Mouse (Mus musculus): ENCODE data around the gene Rtl10.

DNA sequence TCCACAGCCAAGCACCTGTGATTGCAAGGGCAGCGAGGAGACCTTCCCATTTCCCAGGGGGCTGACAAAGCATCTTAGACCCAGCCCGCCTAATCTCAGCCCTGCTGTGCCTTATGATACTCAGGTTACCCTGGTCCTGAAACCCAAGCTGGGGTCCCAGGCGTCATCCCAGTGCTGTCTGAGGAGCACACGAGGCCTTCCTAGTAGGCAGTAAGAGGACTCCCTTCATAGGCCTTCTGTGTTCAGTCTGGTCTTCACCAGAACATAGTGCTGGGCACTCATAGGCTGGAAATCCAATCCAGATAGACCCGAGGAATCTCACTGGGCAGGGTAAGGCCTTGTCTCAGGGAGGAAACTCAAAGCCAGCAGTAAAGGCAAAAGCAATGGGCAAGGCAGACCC, 14.9 kb upstream of the Rtl10 start:
- TF ChIP-seq CTCF (IDR thresholded peaks at IDR 0.05 in 2 of 3, conservative IDR thresholded peaks at IDR 0.05 in 1 of 3; ENCODE audit: control insufficient read depth in 1 of 3, insufficient read depth in 1 of 3, low read depth in 2 of 3, low read length in 3 of 3, poor library complexity in 1 of 3, severe bottlenecking in 1 of 3), result no peak
- TF ChIP-seq GATA1 (IDR thresholded peaks at IDR 0.05; ENCODE audit: low read depth, low read length), result no peak
- no peak for TF ChIP-seq ZNF384 (IDR thresholded peaks at IDR 0.05; ENCODE audit: low read depth, low read length)
